Mouse (Mus musculus): Measurements from ENCODE around the gene Fbxo28. TPM values are rescaled to one million over a fixed set of nuclear protein-coding genes. Genes with fewer than 3 reads are reported as not detected.

The Fbxo28 gene
- 10 to 100 TPM; 36.2 to 46.8 (median 38.1) TPM for total RNA-seq (2022)

DNA sequence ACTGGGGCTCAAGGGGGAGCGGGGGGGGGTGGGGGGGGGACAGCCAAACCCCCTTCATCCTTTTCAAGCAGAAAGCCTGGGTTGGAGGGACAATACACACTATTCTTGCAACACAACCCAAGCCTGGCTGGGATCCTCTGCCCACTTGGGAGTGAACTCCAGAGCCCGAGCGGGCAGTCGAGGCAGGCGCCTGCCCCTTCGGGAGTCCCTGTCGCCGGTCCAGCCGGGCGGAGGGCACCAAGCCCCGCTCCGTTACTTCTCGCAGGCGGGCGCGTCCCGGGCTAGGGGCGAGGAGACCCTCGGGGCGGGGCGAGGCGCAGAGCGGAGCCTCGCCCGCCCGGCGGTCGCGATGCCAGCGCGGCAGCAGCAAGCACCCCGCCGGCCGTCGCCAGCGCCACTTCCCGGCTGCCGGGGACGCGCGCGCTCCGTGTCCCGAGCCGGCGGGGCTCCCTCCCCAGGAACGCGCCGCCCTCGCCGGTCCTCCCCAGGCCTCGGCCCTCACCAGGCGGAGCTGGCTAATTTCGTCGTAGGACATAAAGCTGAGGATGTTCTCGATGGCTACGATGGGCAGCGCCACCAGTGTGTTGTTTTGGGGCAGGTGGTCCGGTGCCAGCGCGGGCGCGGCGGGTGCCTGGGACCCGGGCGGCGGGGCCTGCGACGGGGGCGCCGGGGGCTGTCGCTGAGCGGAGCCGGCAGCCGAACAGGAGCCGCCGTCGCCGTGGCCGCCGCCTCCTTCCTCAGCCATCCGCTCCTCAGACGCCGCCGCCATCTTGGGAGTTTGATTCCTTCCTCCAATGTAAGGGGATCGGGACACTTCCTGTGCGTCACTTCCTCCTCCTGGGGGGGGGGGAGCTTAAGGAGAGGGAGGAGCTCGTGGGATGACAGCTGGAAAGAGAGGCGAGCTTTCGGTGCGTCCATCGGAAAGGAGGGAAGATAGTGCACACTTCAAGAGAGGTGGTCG lies at the start of gene Fbxo28:
Fbxo28 (minus strand) TSS at position 809 of the 961 bp plus-strand sequence.
- peak; percentile 84 for DNase-seq

GRCm38 (mm10) chr1:182388729-182389128 lies 47.3 kb upstream of the Fbxo28 start:
- no peak for DNase-seq

- no peak for DNase-seq
These were observed 45.0 kb upstream of the Fbxo28 start for GRCm38 (mm10) chr1:182386449-182386848.

GRCm38 (mm10) chr1:182383096-182383495 lies 41.7 kb upstream of the Fbxo28 start:
- no peak for DNase-seq

DNA sequence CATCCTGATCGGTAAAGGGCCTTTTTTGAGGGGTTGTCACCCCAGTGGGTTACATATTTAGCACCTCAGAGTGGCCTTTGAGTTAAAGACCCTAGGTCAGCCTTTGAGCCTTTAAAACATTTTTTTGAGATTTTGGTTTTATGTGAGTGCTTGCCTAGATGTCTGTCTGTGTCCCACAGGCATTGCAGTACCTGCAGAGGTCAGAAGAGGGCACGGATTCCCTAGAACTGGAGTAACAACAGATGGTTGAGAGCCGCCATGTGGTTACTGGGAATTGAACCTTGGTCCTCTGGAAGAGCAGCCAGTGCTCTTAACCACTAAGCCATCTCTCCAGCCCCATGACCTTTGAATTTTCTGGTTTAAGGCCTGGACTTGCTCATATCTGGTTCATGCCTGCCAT lies 39.9 kb upstream of the Fbxo28 start:
- DNase-seq = no peak

GRCm38 (mm10) chr1:182380683-182381082 lies 39.3 kb upstream of the Fbxo28 start:
- no peak for DNase-seq

- no peak for DNase-seq
These were observed 37.4 kb upstream of the Fbxo28 start for GRCm38 (mm10) chr1:182378876-182379275.

- DNase-seq = no peak
These were observed 36.9 kb upstream of the Fbxo28 start for GRCm38 (mm10) chr1:182378205-182378835.

- no peak for DNase-seq
These were observed 36.1 kb upstream of the Fbxo28 start for GRCm38 (mm10) chr1:182377519-182377918.

GRCm38 (mm10) chr1:182376826-182377225 lies 35.4 kb upstream of the Fbxo28 start:
- DNase-seq = no peak

DNA sequence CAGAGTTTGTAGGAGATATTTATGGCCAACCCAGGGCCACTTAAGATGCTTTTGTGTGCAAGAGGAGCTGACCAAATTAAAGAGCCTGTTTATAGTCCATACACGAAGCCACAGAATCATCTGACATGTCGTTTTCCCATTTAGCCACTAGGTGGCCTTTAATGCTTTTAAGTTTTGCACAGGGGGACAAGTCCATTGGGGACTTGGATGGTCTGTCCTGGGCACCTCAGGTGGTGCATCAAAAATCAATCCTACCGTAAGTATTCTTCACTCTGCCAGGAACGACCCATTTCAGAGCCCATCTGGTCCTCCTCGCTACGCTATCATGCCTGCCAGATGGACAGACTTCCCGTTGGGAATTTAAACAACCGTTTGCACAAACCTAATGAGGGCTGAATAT lies 34.8 kb upstream of the Fbxo28 start:
- DNase-seq = no peak

- peak; percentile 39 for DNase-seq
These were observed 30.5 kb upstream of the Fbxo28 start for GRCm38 (mm10) chr1:182371891-182372290.

DNA sequence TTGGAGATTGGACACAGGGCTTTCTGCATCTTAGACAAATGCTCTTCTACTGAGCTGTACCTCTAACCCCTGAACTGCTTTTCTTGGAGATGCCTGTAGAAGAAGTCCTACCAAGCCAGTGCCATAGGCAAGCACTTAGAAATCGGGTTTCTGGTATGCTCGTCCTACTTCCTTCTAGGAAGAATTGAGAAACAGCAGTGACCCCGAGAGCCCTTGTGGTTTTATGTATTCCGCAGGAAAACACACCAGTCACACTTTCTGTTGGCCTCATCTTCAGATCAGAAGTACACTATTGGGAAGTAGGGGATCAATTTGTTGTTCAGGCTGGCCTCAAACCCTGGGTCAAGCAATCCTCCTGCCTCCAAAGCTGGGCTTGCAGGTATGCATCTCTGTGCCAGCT lies 28.0 kb upstream of the Fbxo28 start:
- no peak for DNase-seq

DNA sequence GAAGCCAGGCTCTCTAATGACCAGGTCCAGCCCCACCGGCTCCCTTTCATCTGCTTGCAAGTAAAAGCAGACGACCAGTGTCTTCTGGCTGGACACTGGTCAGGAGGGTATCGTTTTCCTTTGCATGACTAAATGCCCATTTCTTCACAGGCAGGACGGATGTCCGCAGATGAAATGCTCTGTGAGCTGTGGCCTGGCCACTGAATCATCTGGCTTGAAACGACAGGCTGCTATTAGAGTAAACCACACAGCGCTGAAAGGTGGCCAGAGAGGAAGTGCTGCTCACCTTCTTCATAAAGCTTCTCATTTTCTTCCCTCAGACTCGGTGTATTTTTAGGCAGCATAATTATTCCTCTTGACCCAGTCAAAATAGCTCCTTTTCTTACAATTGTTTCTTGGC lies 27.4 kb upstream of the Fbxo28 start:
- no peak for DNase-seq

- no peak for DNase-seq
These were observed 26.9 kb upstream of the Fbxo28 start for GRCm38 (mm10) chr1:182368309-182368708.

DNA sequence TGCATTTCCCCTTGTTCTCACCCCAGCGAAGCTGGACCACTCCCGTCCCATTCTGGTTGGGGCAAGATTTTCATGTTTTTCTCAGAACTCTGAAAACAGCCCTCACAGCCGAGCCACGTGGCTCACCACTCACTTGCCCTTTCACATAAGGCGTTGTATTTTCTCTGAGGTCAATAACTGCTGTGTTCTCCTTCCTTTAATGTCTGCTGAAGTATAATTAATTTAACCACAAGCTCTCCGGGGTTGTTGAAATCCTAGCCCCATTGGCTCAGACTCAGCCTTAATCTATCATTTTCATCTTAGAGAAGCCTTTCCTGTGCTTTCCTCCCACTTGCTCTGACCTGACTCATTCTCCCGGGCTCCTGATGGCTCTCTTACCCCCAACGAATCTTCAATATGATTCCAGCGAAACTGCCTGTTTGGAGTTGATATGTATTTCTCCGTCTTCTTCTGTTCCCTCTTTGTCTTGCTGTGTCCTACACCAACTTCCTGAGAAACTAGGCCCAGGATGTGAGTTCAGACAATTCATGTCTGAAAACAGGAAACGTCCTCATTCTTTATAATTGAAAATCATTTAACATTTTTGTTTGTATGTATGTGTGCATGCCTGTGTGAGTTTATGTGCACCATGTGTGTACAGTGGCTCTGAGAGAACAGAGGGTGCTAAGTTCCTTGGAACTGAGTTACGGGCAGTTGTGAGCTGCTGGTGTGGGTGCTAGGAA lies 22.4 kb upstream of the Fbxo28 start:
- no peak for DNase-seq

- DNase-seq = no peak
These were observed 21.3 kb upstream of the Fbxo28 start for GRCm38 (mm10) chr1:182362703-182363102.

- DNase-seq = no peak
These were observed 16.7 kb upstream of the Fbxo28 start for GRCm38 (mm10) chr1:182358133-182358532.

DNA sequence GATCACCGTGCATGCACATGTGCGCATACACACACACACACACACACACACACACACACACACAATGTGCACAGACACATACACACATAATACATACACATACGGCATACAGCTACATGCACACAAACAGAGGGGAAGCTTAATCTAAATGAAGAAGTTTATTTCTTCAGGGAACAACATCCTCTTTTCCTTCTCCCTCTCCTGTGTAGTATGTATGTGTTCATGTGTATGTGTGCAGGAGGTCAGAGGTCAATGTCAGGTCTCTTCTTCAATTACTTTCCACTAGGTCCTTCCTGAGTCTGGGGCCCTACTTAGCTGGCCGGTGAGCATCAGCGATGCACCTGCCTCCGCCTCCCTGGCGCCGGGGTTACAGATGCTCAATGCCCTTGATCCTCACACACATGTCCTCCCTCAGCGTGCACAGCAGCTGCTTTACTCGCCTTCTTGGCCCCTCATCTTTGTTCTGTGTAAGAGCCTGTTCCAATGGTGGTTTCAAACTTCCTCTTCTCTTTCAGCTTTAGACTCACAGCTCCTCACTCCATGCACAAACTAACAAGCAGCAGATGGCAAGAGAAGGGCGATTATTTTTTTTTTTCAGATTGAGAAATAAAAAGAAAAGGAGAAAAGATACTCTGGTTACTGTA lies 13.2 kb upstream of the Fbxo28 start:
- DNase-seq = no peak

DNA sequence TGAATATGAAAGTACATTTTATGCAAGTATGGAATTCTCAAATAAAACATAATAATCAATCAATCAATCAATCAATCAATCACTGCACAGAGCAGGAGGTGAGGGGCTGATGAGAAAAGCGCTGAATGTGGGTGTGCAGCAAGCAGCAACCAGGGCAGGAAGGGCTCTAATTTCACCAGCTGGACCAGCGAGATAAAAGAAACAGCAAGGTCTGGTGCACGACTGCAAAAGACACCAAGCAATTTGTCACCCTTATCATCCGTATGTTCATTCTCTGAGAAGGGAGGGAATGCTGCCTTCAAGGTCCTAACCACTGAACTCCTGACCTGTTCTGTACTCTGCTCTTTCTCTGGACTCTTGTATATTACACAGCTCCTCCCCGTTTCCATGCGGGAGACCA lies 8.1 kb upstream of the Fbxo28 start:
- DNase-seq = no peak

DNA sequence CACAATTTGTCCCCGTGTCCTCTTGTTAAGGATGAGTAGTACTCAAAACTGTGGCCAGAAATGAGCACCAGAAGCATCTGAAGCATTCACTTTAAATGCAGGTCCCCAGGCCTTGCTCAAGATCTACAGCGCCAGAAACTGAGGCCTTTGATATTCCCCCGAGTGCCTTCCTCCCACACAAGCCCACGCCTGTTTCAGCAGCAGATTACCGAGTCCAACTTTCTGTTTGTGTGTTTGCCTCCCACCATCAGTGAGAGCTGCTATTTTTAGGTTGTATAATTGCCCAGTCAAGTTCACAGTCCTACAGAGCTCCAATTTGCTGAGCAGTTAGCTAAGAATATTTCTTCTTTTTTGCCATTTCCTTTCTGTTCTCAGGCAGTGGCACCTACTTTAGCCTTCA lies 5.1 kb upstream of the Fbxo28 start:
- DNase-seq = no peak

DNA sequence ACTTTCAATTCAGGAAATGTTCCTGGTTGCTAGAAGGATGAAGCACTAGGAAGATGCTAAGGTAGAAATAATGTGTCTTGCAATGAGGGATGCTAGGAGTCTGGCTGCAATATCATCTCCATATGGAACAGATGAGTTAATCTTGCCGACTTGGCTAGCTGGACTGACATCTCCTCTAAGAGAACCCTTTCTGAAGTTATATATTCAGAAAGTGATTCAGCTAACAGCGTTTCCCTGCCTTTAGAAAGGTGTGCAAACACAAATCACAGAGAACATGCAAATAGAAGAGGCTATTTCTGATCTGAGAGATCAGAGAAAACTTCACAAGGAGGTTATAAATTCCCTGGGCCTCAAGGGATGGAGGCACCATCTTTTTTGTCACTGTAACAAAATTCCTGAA lies 4.4 kb upstream of the Fbxo28 start:
- no peak for DNase-seq

- no peak for DNase-seq
These were observed 564 bp upstream of the Fbxo28 start for GRCm38 (mm10) chr1:182341993-182342392.

All from adrenal gland, adult 8-10 months (tissue).